Mouse (Mus musculus) limb, embryonic 10.5 days (tissue): Measurements from ENCODE around the gene Dmac1. TPM values are rescaled to one million over a fixed set of nuclear protein-coding genes. Genes with fewer than 3 reads are reported as not detected.
"Not testable (repeated sequence)": the region's sequence is repeated elsewhere in the genome, so short reads cannot be mapped to it uniquely, and the experiment has no call there.

Source experiments
- DNase-seq: peaks from one replicate; pipeline ENCODE4 v3.0.0-alpha.2; 2017; ENCODE audit warnings: low spot score
- H3K27ac ChIP-seq: fragments of 300-500 bp; sonication (generic); 2 replicates; pipeline ENCODE4 v1.5.1; 2016; ENCODE audit warnings: mild to moderate bottlenecking
- H3K27me3 ChIP-seq: fragments of 300-500 bp; sonication (generic); 2 replicates; pipeline ENCODE4 v1.6.1; 2016; ENCODE audit warnings: low read depth, mild to moderate bottlenecking; ENCODE audit not compliant: poor library complexity, severe bottlenecking
- H3K36me3 ChIP-seq: fragments of 300-500 bp; sonication (generic); 2 replicates; pipeline ENCODE4 v1.6.1; 2016; ENCODE audit warnings: mild to moderate bottlenecking, moderate library complexity
- H3K4me1 ChIP-seq: fragments of 300-500 bp; sonication (generic); 2 replicates; pipeline ENCODE4 v1.6.1; 2016
- H3K4me3 ChIP-seq: fragments of 300-500 bp; sonication (generic); 2 replicates; pipeline ENCODE4 v1.5.1; 2016; ENCODE audit warnings: mild to moderate bottlenecking, moderate library complexity
- H3K9me3 ChIP-seq: fragments of 300-500 bp; sonication (generic); replicated peaks from 2 replicates; pipeline ENCODE4 v1.6.1; 2016; ENCODE audit warnings: mild to moderate bottlenecking
- WGBS: fragments of 180-500 bp; shearing (Covaris S2); methylation state at CpG from one replicate; pipeline ENCODE4 v1.1.7; 2016; 5-methylcytosine and 5-hydroxymethylcytosine counted together
- polyA plus RNA-seq: library from polyadenylated mRNA; unstranded; fragments of >200 nt; fragmentation: Nextera tagmentation; extraction: Ambion mirVana; gene quantifications from 2 replicates; pipeline ENCODE4 v1.2.1, GENCODE M21; 2016

The Dmac1 gene
- polyA plus RNA-seq, 1 experiment from 2014 or later: 99.6 TPM

- H3K9me3 ChIP-seq: no peaks in the 10 kb centered on the region
- no peaks in the 10 kb centered on the region for H3K4me1 ChIP-seq
- no peak overlapping the region for H3K27ac ChIP-seq
- no peak overlapping the region for H3K4me3 ChIP-seq
- H3K27me3 ChIP-seq: no peaks in the 10 kb centered on the region
- WGBS: 92% methylated on average over 2 of the region's 2 CpGs
- H3K36me3 ChIP-seq: no peaks in the 10 kb centered on the region
- no peak for DNase-seq
Observed at GRCm38 (mm10) chr4:75264219-75264618, 13.9 kb downstream of the Dmac1 start.

GRCm38 (mm10) chr4:75263556-75264129 is 14.5 kb downstream of the Dmac1 start:
- H3K9me3 ChIP-seq: no peaks in the 10 kb centered on the region
- no peak overlapping the region for H3K4me3 ChIP-seq
- no peak for DNase-seq
- no peak overlapping the region for H3K27ac ChIP-seq
- H3K36me3 ChIP-seq: no peaks in the 10 kb centered on the region
- WGBS: 86% methylated on average over 3 of the region's 3 CpGs
- H3K4me1 ChIP-seq: no peaks in the 10 kb centered on the region
- H3K27me3 ChIP-seq: no peaks in the 10 kb centered on the region

- H3K4me1 ChIP-seq: no peaks in the 10 kb centered on the region
- no peaks in the 10 kb centered on the region for H3K27me3 ChIP-seq
- H3K36me3 ChIP-seq: no peaks in the 10 kb centered on the region
- WGBS: 75% methylated on average over 7 of the region's 7 CpGs
- no peak for DNase-seq
- H3K27ac ChIP-seq: no peak overlapping the region
- H3K9me3 ChIP-seq: no peaks in the 10 kb centered on the region
- no peak overlapping the region for H3K4me3 ChIP-seq
Observed at GRCm38 (mm10) chr4:75262423-75262822, 15.7 kb downstream of the Dmac1 start.

- H3K4me3 ChIP-seq: no peak overlapping the region
Observed at GRCm38 (mm10) chr4:75260156-75260555, 17.9 kb downstream of the Dmac1 start.

GRCm38 (mm10) chr4:75259447-75259846 is 18.7 kb downstream of the Dmac1 start:
- H3K4me1 ChIP-seq: no peaks in the 10 kb centered on the region
- 80% methylated on average over 3 of the region's 3 CpGs for WGBS
- no peak overlapping the region for H3K4me3 ChIP-seq
- H3K27ac ChIP-seq: no peak overlapping the region
- no peaks in the 10 kb centered on the region for H3K36me3 ChIP-seq
- no peaks in the 10 kb centered on the region for H3K27me3 ChIP-seq
- H3K9me3 ChIP-seq: no peaks in the 10 kb centered on the region
- no peak for DNase-seq

More at GRCm38 (mm10) chr4:75260156-75260555, 17.9 kb downstream of the Dmac1 start:
- WGBS: 84% methylated on average over 6 of the region's 6 CpGs
- no peaks in the 10 kb centered on the region for H3K36me3 ChIP-seq
- H3K4me1 ChIP-seq: no peaks in the 10 kb centered on the region
- H3K27me3 ChIP-seq: no peaks in the 10 kb centered on the region
- no peaks in the 10 kb centered on the region for H3K9me3 ChIP-seq
- no peak overlapping the region for H3K27ac ChIP-seq
- no peak for DNase-seq

GRCm38 (mm10) chr4:75234602-75235001 is 43.5 kb downstream of the Dmac1 start:
- not testable (repeated sequence) for H3K4me3 ChIP-seq, H3K36me3 ChIP-seq, H3K4me1 ChIP-seq, H3K27ac ChIP-seq, H3K27me3 ChIP-seq, H3K9me3 ChIP-seq, DNase-seq
- 51% methylated on average over 3 of the region's 3 CpGs for WGBS
